Mouse (Mus musculus) lung, embryonic 15.5 days (tissue): ENCODE data around the gene Gtf3c5. TPM values are rescaled to one million over a fixed set of nuclear protein-coding genes. Genes with fewer than 3 reads are reported as not detected.
A peak's percentile ranks its signal among the peaks of the same experiment; 100 is the strongest.

Experiments used
- ATAC-seq: fragments of 200-750 bp; cut with Nextera tagmentation; 2 replicates; pipeline ENCODE4 v1.8.0; 2017; ENCODE audit warnings: moderate number of reproducible peaks, borderline replicate concordance; ENCODE audit not compliant: low FRiP score, low TSS enrichment; ENCODE audit errors: extremely low read depth
- H3K27ac ChIP-seq: fragments of 300-500 bp; sonication (generic); 2 replicates; pipeline ENCODE4 v1.5.1; 2015; ENCODE audit warnings: moderate library complexity, mild to moderate bottlenecking, inconsistent platforms
- H3K27me3 ChIP-seq: fragments of 300-500 bp; sonication (generic); 2 replicates; pipeline ENCODE4 v1.6.1; 2015; ENCODE audit warnings: inconsistent platforms
- H3K36me3 ChIP-seq: fragments of 300-500 bp; sonication (generic); 2 replicates; pipeline ENCODE4 v1.6.1; 2015; ENCODE audit warnings: inconsistent platforms
- H3K4me1 ChIP-seq: fragments of 300-500 bp; sonication (generic); 2 replicates; pipeline ENCODE4 v1.6.1; 2015; ENCODE audit warnings: inconsistent platforms
- H3K4me2 ChIP-seq: fragments of 300-500 bp; sonication (generic); 2 replicates; pipeline ENCODE4 v1.6.1; 2015; ENCODE audit warnings: inconsistent platforms, mild to moderate bottlenecking, moderate library complexity
- H3K4me3 ChIP-seq: fragments of 300-500 bp; sonication (generic); 2 replicates; pipeline ENCODE4 v1.5.1; 2015; ENCODE audit warnings: mild to moderate bottlenecking, inconsistent platforms
- H3K9ac ChIP-seq: fragments of 300-500 bp; sonication (generic); 2 replicates; pipeline ENCODE4 v1.6.1; 2015; ENCODE audit warnings: inconsistent platforms
- H3K9me3 ChIP-seq: fragments of 300-500 bp; sonication (generic); 2 replicates; pipeline ENCODE4 v1.6.1; 2016; ENCODE audit warnings: inconsistent platforms
- WGBS: fragments of 180-500 bp; shearing (Covaris S2); methylation state at CpG from one replicate; pipeline ENCODE4 v1.1.7; 2015; 5-methylcytosine and 5-hydroxymethylcytosine counted together
- polyA plus RNA-seq: library from polyadenylated mRNA; unstranded; fragments of >200 nt; fragmentation: Nextera tagmentation; extraction: Ambion mirVana; gene quantifications from 2 replicates; pipeline ENCODE4 v1.2.1, GENCODE M21; 2015

Gtf3c5 gene
- polyA plus RNA-seq, 1 experiment from 2014 or later, result 46.7 TPM

DNA sequence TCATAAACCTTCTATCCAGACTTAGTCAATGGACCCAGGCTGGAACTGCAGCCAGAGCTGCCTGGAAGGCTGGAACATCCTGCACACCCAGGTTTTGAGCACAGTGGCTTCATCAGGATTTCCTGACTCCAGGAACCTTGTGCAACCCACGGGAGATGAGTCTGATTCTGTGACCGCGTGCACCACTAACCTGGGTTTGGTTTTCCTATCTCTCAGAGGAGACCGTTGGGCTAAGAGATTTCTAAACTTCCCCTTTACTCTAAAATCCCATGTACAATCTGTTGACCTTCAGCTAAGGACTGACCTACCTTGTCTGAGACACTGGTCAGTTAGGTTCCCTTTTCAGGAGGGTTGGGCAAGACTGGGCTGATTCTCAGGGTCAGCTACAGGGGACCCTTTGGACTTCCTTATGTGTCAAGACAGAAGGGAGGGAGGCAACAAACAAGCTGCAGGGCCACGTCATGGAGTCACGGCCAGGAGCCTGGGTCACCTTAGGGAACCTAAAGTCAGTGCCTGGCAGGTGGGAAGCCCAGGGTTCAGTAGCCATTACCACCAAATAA, 35.3 kb upstream of the Gtf3c5 start:
- H3K9me3 ChIP-seq, result no peaks in the 10 kb centered on the region
- H3K9ac ChIP-seq, result no peak overlapping the region
- no peaks in the 10 kb centered on the region for H3K36me3 ChIP-seq
- no peak for ATAC-seq
- WGBS, result 78% methylated on average over 6 of the region's 6 CpGs
- no peaks in the 10 kb centered on the region for H3K4me1 ChIP-seq
- no peak overlapping the region for H3K27ac ChIP-seq
- H3K4me3 ChIP-seq, result no peak overlapping the region
- peaks cover 26% of the 10 kb centered on the region for H3K27me3 ChIP-seq
- no peak overlapping the region for H3K4me2 ChIP-seq

DNA sequence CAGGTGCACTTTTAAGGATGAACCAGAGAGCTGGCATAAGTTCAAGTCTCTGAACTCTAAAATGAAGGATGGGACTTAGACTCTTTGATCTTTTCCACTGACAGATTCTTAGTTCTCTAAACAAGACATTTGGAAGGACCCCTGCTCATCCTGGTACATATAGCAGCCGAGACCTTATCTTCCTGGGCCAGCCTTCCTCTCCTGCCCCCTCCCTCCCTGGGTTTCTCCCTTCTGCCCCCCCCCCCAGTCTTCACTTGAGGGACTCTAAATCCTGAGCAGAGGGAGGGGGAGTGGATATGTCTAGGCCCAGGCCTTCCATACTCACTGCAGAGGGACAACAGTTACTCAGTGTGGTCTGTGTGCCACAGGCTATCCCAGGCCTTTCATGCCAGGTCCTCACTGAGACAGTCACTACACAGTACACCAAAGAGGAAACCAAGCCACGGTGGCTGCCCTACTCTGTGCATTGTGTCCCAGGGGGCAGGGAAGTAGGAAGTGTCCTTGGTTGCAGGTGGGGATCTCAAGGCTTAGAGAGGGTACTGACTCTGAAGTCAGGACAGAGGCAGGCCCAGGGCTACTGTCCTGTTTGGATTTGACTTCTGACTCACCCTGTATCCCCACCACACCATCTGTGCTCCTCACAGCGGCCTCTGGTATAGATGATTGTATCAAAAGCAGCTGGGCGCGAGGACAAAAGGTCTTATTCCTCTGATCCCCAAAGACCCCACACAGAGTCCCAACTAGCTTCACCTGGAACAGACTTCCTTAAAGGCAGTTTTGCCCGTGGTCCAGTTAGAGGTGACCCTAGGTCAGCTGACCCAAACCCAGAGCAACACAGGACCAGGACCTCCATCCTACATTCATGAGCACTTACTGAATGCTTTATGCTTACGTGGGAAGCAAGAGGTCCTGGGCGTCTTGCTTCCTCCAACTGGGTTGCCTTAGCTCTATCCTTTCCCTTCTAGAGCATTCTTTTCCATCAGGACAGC, 34.2 kb upstream of the Gtf3c5 start:
- no peak for ATAC-seq
- H3K9ac ChIP-seq, result no peak overlapping the region
- H3K4me2 ChIP-seq, result no peak overlapping the region
- no peaks in the 10 kb centered on the region for H3K36me3 ChIP-seq
- 68% methylated on average over 8 of the region's 8 CpGs for WGBS
- H3K27me3 ChIP-seq, result peaks cover 22% of the 10 kb centered on the region
- no peak overlapping the region for H3K4me3 ChIP-seq
- no peaks in the 10 kb centered on the region for H3K9me3 ChIP-seq
- H3K27ac ChIP-seq, result no peak overlapping the region
- no peaks in the 10 kb centered on the region for H3K4me1 ChIP-seq

DNA sequence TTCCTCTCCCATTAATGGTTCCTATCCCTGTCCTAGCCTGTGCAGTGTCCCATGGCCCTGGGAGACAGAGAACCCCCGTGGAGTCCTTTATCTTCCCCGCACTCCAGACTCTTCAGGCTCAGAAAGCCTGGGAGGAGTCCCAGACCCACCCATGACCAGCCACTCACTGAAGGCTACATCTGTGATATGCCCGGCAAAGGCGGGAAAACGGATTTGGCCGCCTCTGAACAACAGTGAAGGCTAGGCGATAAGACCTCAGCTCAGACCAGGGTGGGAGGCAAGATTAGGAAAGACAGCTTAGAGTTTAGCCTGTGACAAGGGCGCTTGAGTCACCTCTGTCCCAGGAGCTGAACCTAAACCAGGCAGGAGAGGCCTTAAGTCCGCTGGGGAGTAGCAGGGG, 33.3 kb upstream of the Gtf3c5 start:
- peaks cover 13% of the 10 kb centered on the region for H3K27me3 ChIP-seq
- no peak overlapping the region for H3K4me3 ChIP-seq
- H3K27ac ChIP-seq, result no peak overlapping the region
- no peaks in the 10 kb centered on the region for H3K9me3 ChIP-seq
- ATAC-seq, result 0 out of 2 replicates have a peak, but pooled peaks have one; percentile 17
- H3K9ac ChIP-seq, result no peak overlapping the region
- WGBS, result 67% methylated on average over 9 of the region's 9 CpGs
- no peak overlapping the region for H3K4me2 ChIP-seq
- no peaks in the 10 kb centered on the region for H3K36me3 ChIP-seq
- H3K4me1 ChIP-seq, result no peaks in the 10 kb centered on the region

DNA sequence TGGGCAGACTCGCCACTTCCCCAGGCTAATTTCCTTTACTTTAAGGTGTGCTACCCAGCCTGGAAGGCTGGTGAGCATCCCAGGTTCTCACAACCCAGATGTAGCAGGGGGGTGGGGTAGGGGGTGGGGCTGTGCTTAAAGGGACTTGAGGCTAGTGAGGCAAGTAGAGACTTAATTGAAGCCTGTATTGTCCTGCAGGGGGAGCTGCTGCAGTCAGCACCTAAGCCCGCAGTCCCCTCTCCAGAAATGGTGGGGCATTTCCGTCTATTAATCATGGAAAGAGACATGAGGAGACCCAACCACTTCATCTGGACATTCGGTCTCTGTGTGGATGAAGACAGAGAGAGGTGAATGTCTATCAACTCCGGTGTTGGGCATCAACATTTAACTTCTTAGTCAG, 32.8 kb upstream of the Gtf3c5 start:
- no peaks in the 10 kb centered on the region for H3K4me1 ChIP-seq
- WGBS, result 31% methylated on average over 5 of the region's 5 CpGs
- no peak overlapping the region for H3K4me2 ChIP-seq
- no peak overlapping the region for H3K9ac ChIP-seq
- no peaks in the 10 kb centered on the region for H3K9me3 ChIP-seq
- H3K27ac ChIP-seq, result no peak overlapping the region
- H3K36me3 ChIP-seq, result no peaks in the 10 kb centered on the region
- no peak for ATAC-seq
- H3K27me3 ChIP-seq, result peaks cover 8% of the 10 kb centered on the region
- H3K4me3 ChIP-seq, result no peak overlapping the region

DNA sequence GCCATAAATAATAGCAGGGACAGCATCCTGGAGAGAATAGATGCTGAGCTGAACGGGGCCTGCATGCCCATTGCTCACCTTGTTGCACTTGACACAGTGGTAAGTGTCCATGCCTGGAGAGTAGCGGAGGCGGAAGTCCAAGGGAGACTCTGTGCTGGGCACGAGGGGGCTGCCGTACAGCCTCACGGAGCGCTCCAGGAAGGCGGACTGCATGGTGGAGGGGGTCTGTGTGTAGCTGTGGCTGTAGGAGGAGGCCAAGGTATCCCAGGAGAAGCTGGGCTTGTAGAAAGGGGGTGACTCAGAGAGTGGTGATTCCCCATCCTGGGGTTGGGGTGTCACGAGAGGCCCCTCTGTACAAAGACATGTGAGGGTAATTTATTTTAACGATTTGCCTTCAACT, 30.0 kb upstream of the Gtf3c5 start:
- Histone ChIP-seq H3K27me3 (no peaks in the 10 kb centered on the region), H3K4me1 (no peaks in the 10 kb centered on the region), H3K9me3 (no peaks in the 10 kb centered on the region), H3K4me3 (no peak overlapping the region), H3K27ac (no peak overlapping the region), H3K9ac (no peak overlapping the region), H3K4me2 (no peak overlapping the region), H3K36me3 (no peaks in the 10 kb centered on the region)
- WGBS, result 81% methylated on average over 10 of the region's 10 CpGs
- ATAC-seq, result no peak

DNA sequence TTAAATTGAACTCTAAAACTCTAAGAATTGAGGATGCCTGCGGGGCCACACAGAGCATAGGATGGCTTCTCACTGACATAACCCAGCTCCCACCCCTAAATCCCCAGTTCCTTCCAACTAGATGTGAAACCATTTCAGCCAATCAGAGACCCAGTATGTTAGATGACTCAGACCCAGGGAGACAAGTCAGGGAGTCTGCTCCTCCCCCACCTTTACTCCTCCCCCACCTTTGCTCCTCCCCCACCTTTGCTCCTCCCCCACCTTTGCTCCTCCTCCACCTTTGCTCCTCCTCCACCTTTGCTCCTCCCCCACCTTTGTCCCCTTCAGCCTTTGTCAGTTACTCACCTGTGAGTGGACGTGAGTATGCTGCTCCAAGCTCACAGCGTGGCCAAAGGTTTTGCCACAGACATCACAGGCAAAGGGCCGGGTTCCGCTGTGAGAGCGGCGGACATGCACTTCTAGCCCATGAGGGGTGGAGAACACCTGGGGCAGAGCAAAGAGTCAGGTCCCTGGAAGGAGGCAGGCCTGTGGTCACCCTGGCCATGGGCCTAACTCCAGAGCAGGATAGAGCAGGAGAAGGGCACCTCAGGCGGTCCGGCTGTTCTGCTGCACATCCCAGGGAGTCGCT, 29.0 kb upstream of the Gtf3c5 start:
- no peak overlapping the region for H3K9ac ChIP-seq
- 63% methylated on average over 10 of the region's 10 CpGs for WGBS
- ATAC-seq, result no peak
- H3K27ac ChIP-seq, result no peak overlapping the region
- H3K4me1 ChIP-seq, result 0 out of 2 replicates have a peak, but pooled peaks cover 2% of the 10 kb centered on the region
- H3K4me2 ChIP-seq, result no peak overlapping the region
- no peak overlapping the region for H3K4me3 ChIP-seq
- H3K36me3 ChIP-seq, result no peaks in the 10 kb centered on the region
- no peaks in the 10 kb centered on the region for H3K9me3 ChIP-seq
- no peaks in the 10 kb centered on the region for H3K27me3 ChIP-seq

DNA sequence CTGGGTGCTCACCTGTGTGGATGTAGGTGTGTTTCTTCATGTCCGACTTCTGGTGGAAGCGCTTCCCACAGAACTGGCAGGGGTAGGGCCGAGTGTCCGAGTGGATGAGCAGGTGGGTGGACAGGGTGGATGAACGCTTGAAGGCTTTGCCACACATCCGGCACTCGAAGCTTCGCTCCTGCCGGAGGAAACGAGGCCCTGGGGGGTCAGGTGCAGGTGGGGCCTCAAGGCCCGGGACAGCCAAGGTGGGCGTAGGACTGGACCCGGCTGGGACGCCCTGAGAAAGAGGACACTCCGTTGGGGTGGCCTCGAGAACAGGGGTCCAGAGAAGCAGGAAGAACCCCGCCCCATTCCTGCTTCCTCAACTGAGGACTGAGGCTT, 27.8 kb upstream of the Gtf3c5 start:
- no peak overlapping the region for H3K4me3 ChIP-seq
- H3K27me3 ChIP-seq, result no peaks in the 10 kb centered on the region
- H3K9ac ChIP-seq, result no peak overlapping the region
- no peaks in the 10 kb centered on the region for H3K36me3 ChIP-seq
- H3K4me2 ChIP-seq, result no peak overlapping the region
- no peak for ATAC-seq
- H3K27ac ChIP-seq, result no peak overlapping the region
- whole genome bisulfite sequencing, result 80% methylated on average over 17 of the region's 17 CpGs
- H3K4me1 ChIP-seq, result peaks cover 6% of the 10 kb centered on the region; the same call in 1 of the 2 replicates
- no peaks in the 10 kb centered on the region for H3K9me3 ChIP-seq

DNA sequence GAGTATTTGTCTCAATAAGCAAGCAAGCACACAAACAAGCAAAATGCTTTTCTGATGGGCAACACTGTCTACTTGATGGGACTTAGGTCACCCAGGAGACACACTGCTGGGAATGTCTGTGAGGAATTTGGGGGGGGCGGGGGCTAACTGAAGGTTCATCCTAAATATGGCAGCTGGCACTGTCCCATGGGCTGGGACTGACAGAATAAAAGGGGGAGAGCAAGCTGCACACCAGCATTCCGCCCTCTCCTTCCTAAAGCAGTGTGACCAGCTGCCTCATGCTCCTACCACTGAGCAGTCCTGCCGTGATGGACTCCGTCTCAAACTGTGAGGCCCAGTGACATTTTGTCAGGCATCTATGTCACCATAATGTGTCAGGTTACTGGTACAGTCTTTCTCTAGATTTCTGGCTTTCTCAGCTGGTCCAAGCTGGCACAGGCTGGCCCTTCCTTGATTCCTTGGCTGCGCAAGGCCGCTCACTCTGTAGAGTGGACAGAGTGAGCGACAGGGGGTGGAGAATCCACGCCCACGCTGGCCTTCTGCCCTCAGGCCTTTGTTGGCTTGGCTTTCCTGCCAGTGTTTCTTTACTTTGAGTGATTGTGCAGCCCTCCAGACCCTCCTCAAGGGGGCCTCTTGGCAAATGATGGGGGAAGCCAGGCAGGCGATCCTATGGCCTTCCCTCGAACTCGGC, 27.3 kb upstream of the Gtf3c5 start:
- Histone ChIP-seq H3K4me1 (peaks cover 6% of the 10 kb centered on the region; the same call in 1 of the 2 replicates), H3K4me3 (no peak overlapping the region), H3K9me3 (no peaks in the 10 kb centered on the region), H3K4me2 (no peak overlapping the region), H3K9ac (no peak overlapping the region), H3K27ac (no peak overlapping the region), H3K27me3 (no peaks in the 10 kb centered on the region), H3K36me3 (no peaks in the 10 kb centered on the region)
- WGBS, result 62% methylated on average over 12 of the region's 12 CpGs
- ATAC-seq, result no peak

DNA sequence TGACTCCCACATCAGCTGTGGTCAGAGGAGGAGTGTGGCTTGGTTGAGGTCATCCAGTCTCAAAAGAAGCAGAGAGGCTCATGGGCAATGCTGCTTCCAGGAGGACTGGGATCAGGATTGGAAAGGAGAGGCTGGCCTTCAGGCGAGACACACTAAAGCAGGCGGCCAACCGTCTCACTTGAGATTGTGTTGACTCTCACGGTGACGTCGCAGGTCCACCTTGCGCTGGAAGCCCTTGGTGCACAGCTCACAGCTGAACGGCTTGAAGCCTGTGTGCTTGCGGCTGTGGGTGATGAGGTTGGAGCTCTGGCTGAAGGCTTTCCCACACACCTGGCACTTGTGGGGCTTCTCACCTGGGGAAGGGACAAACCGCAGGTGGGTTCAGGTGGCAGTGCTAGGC, 26.3 kb upstream of the Gtf3c5 start:
- no peaks in the 10 kb centered on the region for H3K9me3 ChIP-seq
- H3K27ac ChIP-seq, result no peak overlapping the region
- no peaks in the 10 kb centered on the region for H3K27me3 ChIP-seq
- no peak for ATAC-seq
- no peak overlapping the region for H3K4me2 ChIP-seq
- H3K9ac ChIP-seq, result no peak overlapping the region
- H3K4me1 ChIP-seq, result peaks cover 6% of the 10 kb centered on the region; the same call in 1 of the 2 replicates
- no peaks in the 10 kb centered on the region for H3K36me3 ChIP-seq
- H3K4me3 ChIP-seq, result no peak overlapping the region
- 58% methylated on average over 10 of the region's 10 CpGs for WGBS

DNA sequence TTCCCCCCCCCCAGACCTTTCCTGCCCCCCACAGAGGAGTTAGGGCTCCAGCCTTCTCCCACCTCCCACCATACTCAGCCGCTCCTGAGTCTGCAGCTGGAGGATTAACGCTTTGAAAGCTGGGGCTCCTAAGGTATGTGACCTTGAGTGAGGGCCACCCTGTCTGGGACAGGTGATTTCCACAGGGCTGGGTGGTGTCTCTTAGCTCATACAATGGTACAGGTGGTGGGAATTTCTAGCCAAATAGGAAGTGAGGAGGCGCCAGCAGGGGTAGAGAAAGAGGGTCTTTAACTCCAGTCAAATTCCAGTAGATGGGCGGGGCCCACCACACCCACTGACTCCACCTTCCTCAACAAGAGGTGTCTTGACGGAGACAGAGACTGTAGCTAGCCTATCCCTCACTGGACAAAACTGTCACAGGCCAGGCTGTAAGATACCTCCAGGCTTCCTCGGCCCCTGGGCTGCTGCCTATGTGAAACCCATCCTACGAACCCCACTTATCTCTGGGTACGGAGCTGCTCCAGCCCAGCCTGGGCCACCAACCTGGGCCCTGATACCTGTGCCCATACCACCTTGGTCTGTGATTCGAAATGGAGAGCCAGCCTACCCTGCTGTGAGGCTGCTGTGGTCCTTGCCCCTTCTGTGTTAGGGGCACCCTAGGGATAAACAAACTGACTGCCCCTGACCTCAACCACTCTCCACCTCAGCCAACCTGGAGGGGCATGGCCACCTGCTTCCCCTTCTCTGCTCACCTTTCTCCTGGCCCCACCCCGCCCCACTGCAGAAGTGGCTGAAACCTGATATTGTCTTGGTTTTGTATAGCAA, 24.0 kb upstream of the Gtf3c5 start:
- H3K9me3 ChIP-seq, result no peaks in the 10 kb centered on the region
- H3K4me3 ChIP-seq, result no peak overlapping the region
- H3K36me3 ChIP-seq, result no peaks in the 10 kb centered on the region
- no peak overlapping the region for H3K27ac ChIP-seq
- no peaks in the 10 kb centered on the region for H3K27me3 ChIP-seq
- H3K4me2 ChIP-seq, result no peak overlapping the region
- H3K9ac ChIP-seq, result no peak overlapping the region
- peak; percentile 31; the same call in 1 of the 2 replicates for ATAC-seq
- H3K4me1 ChIP-seq, result peaks cover 6% of the 10 kb centered on the region; the same call in 1 of the 2 replicates
- 38% methylated on average over 10 of the region's 10 CpGs for WGBS
